Mouse (Mus musculus) bone marrow, adult 2 months (tissue): ENCODE results near the gene Ugt1a6b.

Experiments
- CTCF ChIP-seq: fragments of 200-500 bp; IDR thresholded peaks from 2 replicates; pipeline ENCODE4 v1.5.1; 2011; ENCODE audit warnings: low read length, control low read depth; ENCODE audit not compliant: control insufficient read depth, insufficient read depth
- POLR2A ChIP-seq: fragments of 200-500 bp; IDR thresholded peaks from 2 replicates; pipeline ENCODE4 v1.6.1; 2011; ENCODE audit warnings: low read depth, mild to moderate bottlenecking, control low read depth, low read length, borderline replicate concordance; ENCODE audit not compliant: control insufficient read depth

DNA sequence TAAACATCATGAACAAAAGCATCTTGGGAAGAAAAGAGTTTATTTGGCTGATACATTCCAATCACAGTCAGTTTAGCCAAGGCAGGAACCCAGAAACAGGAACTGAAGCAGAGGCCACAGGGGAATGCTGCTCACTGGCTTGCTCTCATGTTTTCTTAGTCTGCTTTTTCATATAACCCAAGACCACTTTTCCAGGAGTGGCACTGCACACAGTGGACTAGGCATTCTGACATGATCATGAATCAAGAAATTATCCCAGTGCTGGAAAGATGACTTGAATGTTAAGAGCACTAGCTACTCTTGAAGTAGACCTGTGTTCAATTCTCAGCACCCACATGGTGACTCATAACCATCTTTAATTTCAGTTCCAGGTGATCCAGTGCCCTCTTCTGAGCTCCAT, 122.7 kb downstream of the Ugt1a6b start:
- TF ChIP-seq CTCF, result no peak
- no peak for TF ChIP-seq POLR2A
